Mouse (Mus musculus): ENCODE measurements around the gene Slc7a6os. TPM values are rescaled to one million over a fixed set of nuclear protein-coding genes. Genes with fewer than 3 reads are reported as not detected.
A peak's percentile ranks its signal among the peaks of the same experiment; 100 is the strongest.

Slc7a6os gene
- polyA plus RNA-seq, 1 experiment from 2014 or later: 29.4 TPM

DNA sequence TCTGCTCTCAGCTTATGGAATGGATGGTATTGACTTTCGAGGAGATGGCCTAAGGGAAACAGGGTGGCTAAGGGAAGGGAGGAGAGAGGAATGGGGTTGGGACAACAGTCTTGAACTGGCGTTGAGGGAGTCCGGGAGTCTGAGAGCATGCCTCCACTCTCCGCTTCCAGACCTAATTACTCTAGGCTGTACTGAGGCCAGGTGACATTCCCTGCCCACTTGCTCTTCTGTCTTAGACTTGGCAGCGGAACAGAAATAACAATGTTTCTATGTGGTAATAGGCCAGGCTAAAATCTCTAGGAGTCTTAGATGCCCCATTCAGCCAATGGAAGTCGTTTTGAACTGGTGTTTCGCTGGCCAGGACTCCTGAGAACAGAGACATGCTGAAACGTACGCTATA lies 59.7 kb downstream of the Slc7a6os start:
- no peaks in the 10 kb centered on the region for H3K27me3 ChIP-seq (replicated peaks; ENCODE audit: control insufficient read depth, insufficient read depth, low read length)
- peak overlapping the region; percentile 71 for H3K4me3 ChIP-seq (ENCODE audit: low read depth, low read length)
- no peaks in the 10 kb centered on the region for H3K9me3 ChIP-seq (ENCODE audit: control insufficient read depth, low read length)
- 71% methylated on average over 9 of the region's 9 CpGs for WGBS
- no peak overlapping the region for H3K27ac ChIP-seq (replicated peaks; ENCODE audit: low read depth, low read length)
- peaks cover 11% of the 10 kb centered on the region for H3K36me3 ChIP-seq (ENCODE audit: control insufficient read depth, insufficient read depth, low read length)
- ATAC-seq (ENCODE audit: low read depth) (no peak), DNase-seq (ENCODE audit: low spot score) (no peak)
- H3K4me1 ChIP-seq (ENCODE audit: control insufficient read depth, insufficient read depth, low read length): peaks cover 7% of the 10 kb centered on the region; the same call in 1 of the 2 replicates
- H3K9ac ChIP-seq (ENCODE audit: low read depth, low read length): peak overlapping the region; percentile 70
- H3K4me2 ChIP-seq (ENCODE audit: low read depth, low read length): peak overlapping the region; percentile 60

Other genes with a start within 250 kb of the Slc7a6os start
- 42.8 and 43.9 TPM in 2 replicates for gene Slc12a4, start 244.8 kb downstream of the Slc7a6os start, polyA plus RNA-seq (2014; fragmentation: Nextera tagmentation; extraction: Ambion mirVana)
- gene Dpep3, start 231.5 kb downstream of the Slc7a6os start, polyA plus RNA-seq (2014; fragmentation: Nextera tagmentation; extraction: Ambion mirVana): not detected in 2 replicates
- 16.0 and 20.2 TPM in 2 replicates for gene Dus2, start 219.6 kb downstream of the Slc7a6os start, polyA plus RNA-seq (2014; fragmentation: Nextera tagmentation; extraction: Ambion mirVana)
- gene Dpep2nb, start 205.0 kb downstream of the Slc7a6os start, polyA plus RNA-seq (2014; fragmentation: Nextera tagmentation; extraction: Ambion mirVana): not detected in 2 replicates
- 14.7 and 15.8 TPM in 2 replicates for gene Ddx28, start 199.1 kb downstream of the Slc7a6os start, polyA plus RNA-seq (2014; fragmentation: Nextera tagmentation; extraction: Ambion mirVana)
- gene Nfatc3, start 152.1 kb downstream of the Slc7a6os start, polyA plus RNA-seq (2014; fragmentation: Nextera tagmentation; extraction: Ambion mirVana): 7.2 and 7.3 TPM in 2 replicates
- gene Esrp2, start 74.0 kb downstream of the Slc7a6os start, polyA plus RNA-seq (2014; fragmentation: Nextera tagmentation; extraction: Ambion mirVana): 14.9 and 20.0 TPM in 2 replicates
- gene Pla2g15, start 60.5 kb downstream of the Slc7a6os start, polyA plus RNA-seq (2014; fragmentation: Nextera tagmentation; extraction: Ambion mirVana): 6.8 and 7.2 TPM in 2 replicates
- 46.9 and 51.6 TPM in 2 replicates for gene Slc7a6, start 42.1 kb downstream of the Slc7a6os start, polyA plus RNA-seq (2014; fragmentation: Nextera tagmentation; extraction: Ambion mirVana)
- gene Prmt7, start within 50 bp of the Slc7a6os start, polyA plus RNA-seq (2014; fragmentation: Nextera tagmentation; extraction: Ambion mirVana): 38.7 and 47.6 TPM in 2 replicates
- gene Smpd3, start 127.1 kb upstream of the Slc7a6os start, polyA plus RNA-seq (2014; fragmentation: Nextera tagmentation; extraction: Ambion mirVana): 30.6 and 36.3 TPM in 2 replicates
- 18.4 and 22.9 TPM in 2 replicates for gene Zfp90, start 204.4 kb upstream of the Slc7a6os start, polyA plus RNA-seq (2014; fragmentation: Nextera tagmentation; extraction: Ambion mirVana)

Measured in embryonic facial prominence, embryonic 14.5 days (tissue).